Mouse (Mus musculus) embryonic fibroblast, embryonic 13.5 days (primary cell): ENCODE measurements around the gene Cox14. TPM values are rescaled to one million over a fixed set of nuclear protein-coding genes. Genes with fewer than 3 reads are reported as not detected.

Experiments used
- H3K27ac ChIP-seq: 2 replicates; pipeline ENCODE4 v1.5.1; 2012; ENCODE audit warnings: low read length, control low read depth, inconsistent platforms; ENCODE audit not compliant: insufficient read depth
- H3K4me1 ChIP-seq: 2 replicates; pipeline ENCODE4 v1.6.1; 2011; ENCODE audit warnings: low read length; ENCODE audit not compliant: control insufficient read depth, insufficient read depth
- H3K4me3 ChIP-seq: 2 replicates; pipeline ENCODE4 v1.5.1; 2011; ENCODE audit warnings: mild to moderate bottlenecking, control low read depth, low read length; ENCODE audit not compliant: insufficient read depth
- CTCF ChIP-seq: IDR thresholded peaks from 2 replicates; pipeline ENCODE4 v1.5.1; 2011; ENCODE audit warnings: mild to moderate bottlenecking, control low read depth, low read length, moderate library complexity, borderline replicate concordance; ENCODE audit not compliant: insufficient read depth
- POLR2A ChIP-seq: IDR thresholded peaks from 2 replicates; pipeline ENCODE4 v1.6.1; 2011; ENCODE audit warnings: low read depth, mild to moderate bottlenecking, control low read depth, low read length, moderate library complexity
- polyA plus RNA-seq: library from polyadenylated mRNA; stranded (reverse); fragments of >200 nt; gene quantifications from 2 replicates; pipeline ENCODE4 v1.2.4, GENCODE M21; 2011; ENCODE audit warnings: low read depth; ENCODE audit not compliant: missing spikeins, insufficient read length

Gene Cox14
- polyA plus RNA-seq, 1 experiment, result 58.2 TPM

DNA sequence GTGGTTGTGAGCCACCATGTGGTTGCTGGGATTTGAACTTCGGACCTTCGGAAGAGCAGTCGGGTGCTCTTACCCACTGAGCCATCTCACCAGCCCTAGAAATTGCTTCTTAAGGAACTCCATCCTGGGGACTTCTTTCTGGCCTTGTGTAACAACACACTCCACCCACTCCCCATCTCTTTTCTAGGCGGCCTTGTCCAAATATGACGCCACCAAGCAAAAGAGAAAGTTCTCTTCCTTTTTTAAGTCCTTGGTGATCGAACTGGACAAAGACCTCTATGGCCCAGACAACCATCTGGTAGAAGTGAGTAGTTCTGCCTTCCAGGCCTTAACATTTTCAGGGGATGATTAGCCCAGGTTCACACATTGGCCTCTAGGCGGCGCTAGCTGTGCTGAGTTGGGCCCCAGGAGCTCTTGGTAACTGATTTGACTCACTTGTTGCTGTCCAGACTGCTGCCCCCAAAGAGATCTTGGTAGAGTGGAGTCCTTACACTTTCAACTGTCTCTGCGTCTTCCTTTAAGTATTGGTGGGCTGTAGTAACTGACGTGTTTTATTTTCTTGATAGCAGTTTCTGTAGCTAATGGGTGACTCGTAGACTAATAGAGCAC, 19.9 kb upstream of the Cox14 start, which contains the start of gene Gm17349:
TSS of gene Gm17349 (minus strand) at position 51 of the 609 bp plus-strand sequence.
- no peak within 1 kb of the TSS for H3K4me3 ChIP-seq

DNA sequence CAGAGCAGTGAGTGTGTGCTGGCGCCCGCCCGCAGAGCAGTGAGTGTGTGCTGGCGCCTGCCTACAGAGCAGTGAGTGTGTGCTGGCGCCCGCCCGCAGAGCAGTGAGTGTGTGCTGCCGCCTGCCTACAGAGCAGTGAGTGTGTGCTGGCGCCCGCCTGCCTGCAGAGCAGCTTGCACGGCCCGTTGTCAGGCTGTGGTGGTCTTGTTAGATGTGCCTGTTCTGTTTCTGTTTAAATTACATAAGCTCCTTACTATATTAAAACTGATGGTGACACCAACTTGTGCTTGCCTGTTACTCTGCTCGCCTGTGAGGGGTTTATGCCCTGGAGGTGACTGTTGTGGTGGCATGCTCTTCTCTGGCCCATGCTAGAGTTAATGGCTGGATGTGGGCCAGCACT, 17.2 kb upstream of the Cox14 start:
- TF ChIP-seq CTCF, result no peak
- TF ChIP-seq POLR2A, result no peak
- Histone ChIP-seq H3K27ac (no peak overlapping the region), H3K4me3 (no peak overlapping the region), H3K4me1 (0 out of 2 replicates have a peak, but pooled peaks cover 3% of the 10 kb centered on the region)

More for the DNA sequence above, 19.9 kb upstream of the Cox14 start, which contains the start of gene Gm17349:
- TF ChIP-seq POLR2A, result no peak
- TF ChIP-seq CTCF, result peak; percentile 48; the same call in 1 of the 2 replicates
- no peak within 1 kb of the TSS for H3K27ac ChIP-seq
- H3K4me1 ChIP-seq, result 0 out of 2 replicates have a peak, but pooled peaks cover 9% of the 10 kb centered on the region

DNA sequence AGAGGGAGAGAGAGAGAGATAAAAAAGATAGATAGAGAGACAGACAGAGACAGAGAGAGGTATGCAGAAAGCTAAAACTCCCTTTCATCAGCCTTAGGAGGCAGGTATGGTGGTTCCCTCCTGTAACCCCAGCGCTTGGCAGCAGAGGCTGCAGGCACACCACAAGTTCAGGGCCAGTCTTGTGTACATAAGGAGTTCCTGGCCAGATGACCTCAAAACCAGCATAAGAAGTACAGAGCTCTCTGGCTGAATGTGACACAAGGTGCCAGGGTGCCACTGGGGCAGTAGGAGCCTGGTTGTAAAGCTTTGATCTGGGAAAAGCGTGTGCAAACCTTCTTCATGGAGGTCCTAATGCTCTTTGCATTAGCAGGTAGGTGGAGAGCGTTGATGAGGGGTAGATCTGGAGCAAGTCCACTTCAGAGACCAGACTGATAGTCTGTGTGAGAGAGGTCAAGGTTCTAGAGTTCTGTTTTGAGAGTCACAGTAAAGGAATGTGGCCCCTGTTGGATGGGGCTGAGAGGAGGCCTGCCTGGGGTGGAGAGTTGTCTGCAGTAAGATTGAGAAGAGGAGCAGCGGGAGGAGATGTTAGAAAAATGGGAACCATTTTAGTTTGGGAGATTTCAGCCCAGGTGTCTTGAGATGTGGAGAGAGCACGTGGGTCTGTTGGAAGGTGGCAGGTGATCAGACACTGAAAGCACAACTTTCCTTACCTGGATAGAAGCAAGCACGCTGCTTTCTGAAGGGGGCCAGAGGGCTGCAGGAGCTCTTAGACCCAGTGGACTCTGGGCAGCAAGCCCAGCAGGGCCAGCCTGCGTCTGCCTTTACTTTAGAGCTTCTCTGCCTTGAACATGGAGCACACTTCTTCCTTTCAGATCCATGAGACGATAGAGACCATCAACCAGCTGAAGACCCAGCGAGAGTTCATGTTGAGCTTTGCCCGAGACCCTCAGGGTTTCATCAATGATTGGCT, 14.9 kb upstream of the Cox14 start:
- no peak for TF ChIP-seq CTCF
- no peak for TF ChIP-seq POLR2A
- Histone ChIP-seq H3K27ac (no peak overlapping the region), H3K4me3 (no peak overlapping the region), H3K4me1 (no peaks in the 10 kb centered on the region)

- Histone ChIP-seq H3K27ac (no peak overlapping the region), H3K4me3 (no peak overlapping the region), H3K4me1 (no peaks in the 10 kb centered on the region)
- TF ChIP-seq POLR2A, result no peak
- no peak for TF ChIP-seq CTCF
Observed at GRCm38 (mm10) chr15:99711491-99711890, 13.9 kb upstream of the Cox14 start.

GRCm38 (mm10) chr15:99712666-99713559, 12.5 kb upstream of the Cox14 start:
- H3K27ac ChIP-seq, result no peak overlapping the region
- TF ChIP-seq CTCF (no peak), POLR2A (no peak)
- no peak overlapping the region for H3K4me3 ChIP-seq
- no peaks in the 10 kb centered on the region for H3K4me1 ChIP-seq

DNA sequence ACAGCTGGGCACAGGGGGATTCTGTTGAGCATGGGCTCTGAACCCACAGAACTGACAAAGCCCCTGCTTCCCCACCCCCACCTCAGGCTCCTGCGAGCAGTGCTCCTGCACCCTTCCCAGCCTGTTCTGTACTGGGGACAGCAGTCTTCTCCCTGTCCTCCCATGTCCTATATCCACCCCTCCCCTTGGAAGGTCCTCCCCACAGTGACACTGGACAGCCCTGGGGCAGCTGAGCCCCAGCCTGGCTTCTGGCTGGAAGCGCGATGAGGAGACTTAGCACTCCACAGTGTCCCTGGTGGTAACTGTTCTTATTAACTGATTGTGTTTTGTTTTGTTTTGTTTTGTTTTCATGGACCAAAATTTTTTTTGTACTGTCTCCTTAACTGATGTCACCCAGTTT, 11.8 kb upstream of the Cox14 start:
- no peak for TF ChIP-seq POLR2A
- TF ChIP-seq CTCF, result no peak
- no peak overlapping the region for H3K4me3 ChIP-seq
- no peaks in the 10 kb centered on the region for H3K4me1 ChIP-seq
- H3K27ac ChIP-seq, result no peak overlapping the region

DNA sequence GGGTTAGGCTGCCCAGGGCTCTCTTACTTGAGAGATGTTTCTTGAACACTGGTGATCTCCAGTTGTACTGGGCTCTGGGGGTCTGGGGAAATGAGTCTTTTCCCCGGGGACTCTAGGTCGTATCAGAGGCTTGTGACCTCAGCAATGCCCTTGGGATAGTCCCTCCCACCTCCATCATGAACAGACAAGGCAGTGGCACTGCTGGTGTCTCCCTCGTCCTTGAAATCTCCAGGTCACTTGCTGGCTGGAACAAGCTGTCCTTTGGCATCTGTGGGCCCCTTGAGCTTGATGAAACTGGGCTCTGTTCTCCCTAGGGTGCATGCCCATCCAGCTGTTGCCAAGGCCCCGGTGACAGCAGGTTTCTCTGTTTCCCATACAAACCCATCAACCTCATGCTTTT, 11.2 kb upstream of the Cox14 start:
- no peak overlapping the region for H3K4me3 ChIP-seq
- no peaks in the 10 kb centered on the region for H3K4me1 ChIP-seq
- TF ChIP-seq POLR2A (no peak), CTCF (no peak)
- no peak overlapping the region for H3K27ac ChIP-seq

DNA sequence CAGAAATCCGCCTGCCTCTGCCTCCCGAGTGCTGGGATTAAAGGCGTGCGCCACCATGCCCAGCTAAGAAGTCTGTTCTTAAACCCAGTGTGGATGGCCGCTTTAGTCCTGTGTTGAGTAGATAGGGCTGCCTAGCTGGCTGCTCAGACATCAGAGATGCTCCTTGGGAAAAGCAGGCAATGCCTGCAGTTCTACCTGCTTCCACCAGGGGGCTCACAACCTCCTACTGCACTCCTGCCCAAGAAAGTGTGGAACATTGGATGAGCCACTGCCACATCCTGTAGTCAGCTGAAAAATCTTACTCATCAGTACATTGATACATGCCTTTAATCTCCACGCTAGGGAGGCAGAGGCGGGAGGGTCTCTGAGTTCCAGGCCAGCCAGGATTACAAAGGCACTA, 10.6 kb upstream of the Cox14 start:
- Histone ChIP-seq H3K4me3 (no peak overlapping the region), H3K27ac (no peak overlapping the region), H3K4me1 (no peaks in the 10 kb centered on the region)
- TF ChIP-seq CTCF (peak; percentile 71; the same call in 1 of the 2 replicates), POLR2A (no peak)

DNA sequence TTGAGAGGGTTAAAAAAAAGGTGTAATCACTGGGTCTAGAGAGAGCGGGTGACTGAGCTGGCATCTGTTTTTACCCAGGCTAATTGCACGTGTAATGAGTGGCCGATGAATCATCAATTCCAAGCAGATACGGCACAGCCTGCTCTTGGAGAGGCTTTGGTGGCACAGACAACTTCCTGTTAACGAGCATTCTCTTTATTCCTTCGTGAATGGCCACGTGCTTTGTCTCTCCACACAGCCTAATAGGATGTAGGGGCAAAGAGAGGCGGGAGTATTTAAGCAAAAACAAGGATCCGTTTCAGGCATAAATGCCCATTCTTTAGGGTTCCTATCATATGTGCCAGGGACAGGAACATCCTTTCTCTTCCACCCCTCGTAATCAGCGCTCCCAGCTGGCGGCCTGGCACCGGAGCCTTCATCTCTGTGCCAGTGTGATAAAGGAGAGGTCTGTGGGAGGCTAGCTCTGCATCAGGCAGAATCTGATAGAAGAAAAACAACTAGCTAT, 10.0 kb upstream of the Cox14 start:
- Histone ChIP-seq H3K4me1 (no peaks in the 10 kb centered on the region), H3K4me3 (no peak overlapping the region), H3K27ac (no peak overlapping the region)
- no peak for TF ChIP-seq POLR2A
- TF ChIP-seq CTCF, result no peak
